Mouse (Mus musculus): ENCODE measurements around the gene Pex14. TPM values are rescaled to one million over a fixed set of nuclear protein-coding genes. Genes with fewer than 3 reads are reported as not detected.

Gene Pex14
- polyA plus RNA-seq, 1 experiment, result 19.7 TPM

DNA sequence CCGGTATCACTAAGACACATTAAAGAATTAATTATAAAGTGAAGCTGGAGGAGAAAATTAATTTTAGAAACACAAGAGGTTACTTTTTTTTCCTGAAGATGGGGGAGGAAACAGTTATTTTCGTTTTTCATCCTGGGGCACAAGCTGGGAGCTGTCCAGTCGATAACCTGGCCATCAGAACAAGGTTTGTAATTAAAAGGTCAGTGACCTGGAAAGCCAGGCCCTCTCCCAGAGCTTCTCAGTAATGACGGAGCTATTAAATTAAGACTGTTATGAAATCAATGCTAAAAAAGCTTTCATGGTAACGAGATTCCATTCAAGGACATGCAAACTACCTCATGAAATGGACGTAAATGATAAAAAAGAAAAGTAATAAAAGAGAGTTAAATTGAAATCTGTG lies 62.0 kb downstream of the Pex14 start:
- Histone ChIP-seq H3K4me3 (ENCODE audit: insufficient read depth, low read length) (no peak overlapping the region), H3K27ac (ENCODE audit: insufficient read depth, low read depth, low read length) (no peak overlapping the region), H3K4me1 (ENCODE audit: control insufficient read depth, insufficient read depth, low read length) (0 out of 2 replicates have a peak, but pooled peaks cover 2% of the 10 kb centered on the region)
- TF ChIP-seq CTCF (IDR thresholded peaks at IDR 0.05; ENCODE audit: low read depth, low read length) (no peak), POLR2A (IDR thresholded peaks at IDR 0.05; ENCODE audit: borderline replicate concordance, low read depth, low read length) (no peak)

DNA sequence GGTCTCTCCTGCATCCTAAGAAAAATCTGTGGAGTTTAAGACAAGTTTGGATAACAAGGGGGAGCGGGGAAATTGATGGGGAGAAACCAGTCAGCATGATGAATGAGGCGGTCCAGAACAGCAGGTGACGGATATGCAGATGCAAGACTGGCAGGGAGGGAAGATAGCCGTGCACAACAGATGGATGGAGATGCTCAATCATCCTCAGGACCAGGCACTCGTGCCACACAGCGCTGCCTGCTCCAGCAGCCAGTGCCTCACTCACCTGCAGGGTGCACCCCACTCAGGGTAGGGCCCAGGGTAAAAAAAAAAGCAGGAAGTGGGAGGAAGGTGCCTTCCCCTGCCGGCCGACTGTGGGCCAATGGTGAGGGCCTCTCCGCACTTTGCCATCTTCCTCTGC lies 63.1 kb downstream of the Pex14 start:
- Histone ChIP-seq H3K4me3 (ENCODE audit: insufficient read depth, low read length) (no peak overlapping the region), H3K27ac (ENCODE audit: insufficient read depth, low read depth, low read length) (no peak overlapping the region), H3K4me1 (ENCODE audit: control insufficient read depth, insufficient read depth, low read length) (0 out of 2 replicates have a peak, but pooled peaks cover 2% of the 10 kb centered on the region)
- no peak for TF ChIP-seq CTCF (IDR thresholded peaks at IDR 0.05; ENCODE audit: low read depth, low read length)
- TF ChIP-seq POLR2A (IDR thresholded peaks at IDR 0.05; ENCODE audit: borderline replicate concordance, low read depth, low read length), result no peak

DNA sequence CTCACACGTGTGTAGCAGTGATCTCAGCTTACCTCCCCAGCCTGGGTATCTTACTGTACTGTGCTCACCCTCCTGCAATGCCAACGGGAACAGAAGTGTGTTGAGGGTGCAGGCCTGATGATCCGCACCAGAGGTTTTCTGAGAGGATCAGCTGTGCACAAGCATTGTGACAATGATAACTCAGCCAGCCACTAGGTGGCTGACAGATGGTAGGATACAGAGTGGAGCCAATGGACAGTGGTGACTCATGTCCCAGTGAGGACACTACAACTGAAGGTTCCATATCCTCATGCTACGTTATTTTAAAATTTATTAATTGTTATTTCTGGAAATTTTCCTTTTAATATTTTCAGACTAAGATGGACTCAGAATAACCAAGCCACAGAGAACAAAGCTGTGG lies 68.2 kb downstream of the Pex14 start:
- TF ChIP-seq POLR2A (IDR thresholded peaks at IDR 0.05; ENCODE audit: borderline replicate concordance, low read depth, low read length), result no peak
- TF ChIP-seq CTCF (IDR thresholded peaks at IDR 0.05; ENCODE audit: low read depth, low read length), result no peak
- Histone ChIP-seq H3K4me1 (ENCODE audit: control insufficient read depth, insufficient read depth, low read length) (0 out of 2 replicates have a peak, but pooled peaks cover 2% of the 10 kb centered on the region), H3K27ac (ENCODE audit: insufficient read depth, low read depth, low read length) (no peak overlapping the region), H3K4me3 (ENCODE audit: insufficient read depth, low read length) (no peak overlapping the region)

DNA sequence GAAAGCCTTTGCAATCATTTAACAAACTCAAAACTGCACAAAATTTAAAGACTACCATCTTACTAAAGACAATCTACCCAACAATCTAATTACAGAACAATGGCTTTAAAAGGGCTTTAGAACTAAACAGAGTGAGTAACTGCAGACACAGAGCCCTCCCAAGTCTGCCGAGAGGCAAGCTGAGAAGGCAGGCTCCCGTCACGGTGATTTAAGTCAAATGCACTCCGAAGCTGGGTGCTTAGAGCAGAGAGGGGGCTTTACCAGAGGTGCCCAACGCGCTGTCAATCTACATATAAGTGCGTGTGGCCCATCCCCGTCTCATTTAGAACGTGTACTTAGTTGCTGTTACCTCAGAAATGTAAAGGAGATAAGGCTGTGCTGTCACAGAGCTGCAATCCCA lies 72.1 kb downstream of the Pex14 start:
- Histone ChIP-seq H3K4me3 (ENCODE audit: insufficient read depth, low read length) (no peak overlapping the region), H3K27ac (ENCODE audit: insufficient read depth, low read depth, low read length) (no peak overlapping the region), H3K4me1 (ENCODE audit: control insufficient read depth, insufficient read depth, low read length) (no peaks in the 10 kb centered on the region)
- TF ChIP-seq CTCF (IDR thresholded peaks at IDR 0.05; ENCODE audit: low read depth, low read length), result no peak
- TF ChIP-seq POLR2A (IDR thresholded peaks at IDR 0.05; ENCODE audit: borderline replicate concordance, low read depth, low read length), result no peak

DNA sequence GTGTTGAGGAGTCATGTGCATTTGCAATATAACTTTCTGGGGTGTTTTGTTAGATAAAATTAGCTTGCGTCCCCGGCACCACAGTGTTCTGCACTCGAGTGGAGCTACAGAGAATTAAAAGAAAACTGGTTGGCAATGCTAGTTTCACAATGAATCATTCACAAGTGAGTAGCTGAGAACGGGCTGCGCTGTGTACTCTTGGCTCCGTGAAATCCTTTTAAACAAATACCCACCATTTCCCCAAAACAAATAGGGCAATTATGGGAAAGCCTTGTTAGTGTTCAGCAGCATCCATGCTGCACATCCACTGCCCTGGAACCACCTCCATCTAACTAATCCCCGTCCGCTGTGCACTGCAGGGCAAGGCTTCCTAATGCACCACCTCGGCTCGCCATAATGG lies 74.4 kb downstream of the Pex14 start:
- H3K27ac ChIP-seq (ENCODE audit: insufficient read depth, low read depth, low read length), result no peak overlapping the region
- TF ChIP-seq CTCF (IDR thresholded peaks at IDR 0.05; ENCODE audit: low read depth, low read length), result no peak
- TF ChIP-seq POLR2A (IDR thresholded peaks at IDR 0.05; ENCODE audit: borderline replicate concordance, low read depth, low read length), result no peak
- no peak overlapping the region for H3K4me3 ChIP-seq (ENCODE audit: insufficient read depth, low read length)
- H3K4me1 ChIP-seq (ENCODE audit: control insufficient read depth, insufficient read depth, low read length), result no peaks in the 10 kb centered on the region

DNA sequence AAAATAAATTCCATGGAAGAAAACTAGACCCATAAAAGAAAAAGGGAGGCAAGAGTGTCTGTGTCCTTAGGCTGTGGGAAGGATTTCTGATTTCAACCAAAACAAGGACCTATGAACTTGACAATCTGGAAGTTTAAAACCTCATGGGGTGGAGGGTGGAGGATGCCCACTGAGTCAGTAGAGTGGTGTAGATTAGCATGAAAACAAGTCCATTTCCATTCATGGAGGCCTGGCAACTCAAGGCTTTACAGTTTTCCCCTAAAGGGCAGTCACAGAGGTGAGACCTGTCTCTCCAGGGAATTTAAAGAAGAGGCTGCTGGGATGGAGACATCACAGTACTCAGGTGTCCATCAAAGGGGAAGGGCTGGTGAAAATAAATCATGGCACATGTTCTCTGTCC lies 78.7 kb downstream of the Pex14 start:
- no peak overlapping the region for H3K27ac ChIP-seq (ENCODE audit: insufficient read depth, low read depth, low read length)
- H3K4me3 ChIP-seq (ENCODE audit: insufficient read depth, low read length), result no peak overlapping the region
- TF ChIP-seq CTCF (IDR thresholded peaks at IDR 0.05; ENCODE audit: low read depth, low read length) (no peak), POLR2A (IDR thresholded peaks at IDR 0.05; ENCODE audit: borderline replicate concordance, low read depth, low read length) (no peak)
- H3K4me1 ChIP-seq (ENCODE audit: control insufficient read depth, insufficient read depth, low read length), result no peaks in the 10 kb centered on the region

DNA sequence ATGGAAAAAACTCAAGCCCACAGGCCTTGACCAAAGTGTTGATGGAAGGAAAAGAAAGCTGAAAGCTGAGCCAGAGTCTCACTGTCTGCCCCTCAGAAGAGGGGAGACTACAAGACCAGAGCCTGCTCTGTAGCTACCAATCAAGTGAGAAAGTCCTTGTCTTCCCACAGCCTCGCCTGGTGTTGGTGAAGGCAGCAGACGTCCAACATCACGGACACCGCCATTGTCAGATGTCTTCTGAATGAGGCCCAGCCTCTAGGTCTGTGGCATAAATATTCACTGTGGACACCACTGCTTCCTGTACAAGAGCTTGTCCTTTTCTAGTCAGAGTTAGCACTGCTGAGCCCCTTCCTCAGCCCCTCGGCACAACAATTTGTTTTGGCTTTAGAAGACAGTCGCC lies 80.2 kb downstream of the Pex14 start:
- Histone ChIP-seq H3K4me1 (ENCODE audit: control insufficient read depth, insufficient read depth, low read length) (no peaks in the 10 kb centered on the region), H3K27ac (ENCODE audit: insufficient read depth, low read depth, low read length) (no peak overlapping the region), H3K4me3 (ENCODE audit: insufficient read depth, low read length) (no peak overlapping the region)
- TF ChIP-seq POLR2A (IDR thresholded peaks at IDR 0.05; ENCODE audit: borderline replicate concordance, low read depth, low read length) (no peak), CTCF (IDR thresholded peaks at IDR 0.05; ENCODE audit: low read depth, low read length) (no peak)

DNA sequence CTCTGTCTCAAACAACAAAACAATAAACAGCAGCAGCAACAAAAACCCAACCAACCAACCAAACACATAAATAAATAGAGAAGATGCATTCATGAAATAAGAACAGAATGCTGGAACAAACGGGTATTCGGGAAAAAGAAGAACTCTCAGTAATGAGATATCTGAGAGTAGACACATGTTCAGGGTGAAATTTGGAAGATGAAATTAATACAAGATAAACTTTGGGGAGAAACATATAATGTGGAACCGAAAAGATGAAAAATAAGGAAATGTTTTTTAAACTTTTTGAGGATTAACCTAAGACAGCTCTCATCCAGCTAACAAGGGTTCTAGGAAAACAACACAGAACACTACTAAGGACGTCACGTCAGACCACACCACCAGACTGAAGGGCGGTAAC lies 92.9 kb downstream of the Pex14 start:
- no peak overlapping the region for H3K27ac ChIP-seq (ENCODE audit: insufficient read depth, low read depth, low read length)
- peaks cover 2% of the 10 kb centered on the region; the same call in 1 of the 2 replicates for H3K4me1 ChIP-seq (ENCODE audit: control insufficient read depth, insufficient read depth, low read length)
- TF ChIP-seq CTCF (IDR thresholded peaks at IDR 0.05; ENCODE audit: low read depth, low read length) (no peak), POLR2A (IDR thresholded peaks at IDR 0.05; ENCODE audit: borderline replicate concordance, low read depth, low read length) (no peak)
- H3K4me3 ChIP-seq (ENCODE audit: insufficient read depth, low read length), result no peak overlapping the region

DNA sequence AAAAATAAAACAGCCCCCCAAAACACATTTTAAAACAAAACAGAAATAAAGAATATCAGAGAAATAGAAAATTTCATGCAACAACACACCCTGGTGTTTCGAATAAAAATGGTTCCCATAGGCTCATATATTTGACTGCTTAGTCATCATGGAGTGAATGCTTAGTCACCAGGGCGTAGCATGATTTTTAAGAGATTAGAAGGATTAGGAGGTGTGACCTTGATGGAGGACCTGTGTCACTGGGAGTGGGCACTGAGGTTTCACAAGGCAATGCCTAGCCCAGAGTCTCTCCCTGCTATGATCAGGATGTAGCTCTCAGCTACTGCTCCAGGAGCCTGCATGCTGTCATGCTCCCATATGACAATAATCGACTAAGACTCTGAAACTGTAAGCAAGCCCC lies 93.6 kb downstream of the Pex14 start:
- H3K4me3 ChIP-seq (ENCODE audit: insufficient read depth, low read length), result no peak overlapping the region
- peaks cover 4% of the 10 kb centered on the region for H3K4me1 ChIP-seq (ENCODE audit: control insufficient read depth, insufficient read depth, low read length)
- TF ChIP-seq POLR2A (IDR thresholded peaks at IDR 0.05; ENCODE audit: borderline replicate concordance, low read depth, low read length), result no peak
- TF ChIP-seq CTCF (IDR thresholded peaks at IDR 0.05; ENCODE audit: low read depth, low read length), result no peak
- no peak overlapping the region for H3K27ac ChIP-seq (ENCODE audit: insufficient read depth, low read depth, low read length)

DNA sequence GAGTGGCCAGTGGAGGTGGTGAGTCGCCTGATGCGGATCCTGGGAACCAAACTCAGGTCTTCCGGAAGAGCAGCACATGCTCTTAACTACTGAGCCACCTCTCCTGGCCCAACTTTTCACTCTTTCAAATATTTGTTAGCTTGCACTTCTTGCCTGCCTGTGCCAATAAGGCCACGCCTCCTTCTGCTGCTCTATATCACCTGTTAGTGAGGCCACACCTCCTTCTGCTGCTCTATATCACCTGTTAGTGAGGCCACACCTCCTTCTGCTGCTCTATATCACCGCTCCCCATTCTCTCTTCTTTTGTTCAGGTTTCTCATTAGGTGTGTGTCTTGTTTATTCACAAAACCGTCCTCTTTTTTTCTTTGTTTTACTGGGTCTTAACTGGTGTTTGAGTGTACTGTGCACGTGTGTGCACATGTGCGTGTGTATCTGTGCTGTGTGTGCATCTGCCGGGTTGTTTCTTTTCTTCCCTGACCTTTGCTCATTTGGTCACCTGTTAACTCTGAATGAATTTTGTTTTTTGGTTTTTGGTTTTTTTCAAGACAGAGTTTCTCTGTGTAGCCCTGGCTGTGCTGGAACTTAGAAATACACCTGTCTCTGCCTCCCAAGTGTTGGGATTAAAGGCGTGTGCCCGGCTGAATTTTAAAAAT lies 97.1 kb downstream of the Pex14 start:
- TF ChIP-seq POLR2A (IDR thresholded peaks at IDR 0.05; ENCODE audit: borderline replicate concordance, low read depth, low read length), result no peak
- H3K4me3 ChIP-seq (ENCODE audit: insufficient read depth, low read length), result no peak overlapping the region
- no peak overlapping the region for H3K27ac ChIP-seq (ENCODE audit: insufficient read depth, low read depth, low read length)
- H3K4me1 ChIP-seq (ENCODE audit: control insufficient read depth, insufficient read depth, low read length), result peaks cover 12% of the 10 kb centered on the region

DNA sequence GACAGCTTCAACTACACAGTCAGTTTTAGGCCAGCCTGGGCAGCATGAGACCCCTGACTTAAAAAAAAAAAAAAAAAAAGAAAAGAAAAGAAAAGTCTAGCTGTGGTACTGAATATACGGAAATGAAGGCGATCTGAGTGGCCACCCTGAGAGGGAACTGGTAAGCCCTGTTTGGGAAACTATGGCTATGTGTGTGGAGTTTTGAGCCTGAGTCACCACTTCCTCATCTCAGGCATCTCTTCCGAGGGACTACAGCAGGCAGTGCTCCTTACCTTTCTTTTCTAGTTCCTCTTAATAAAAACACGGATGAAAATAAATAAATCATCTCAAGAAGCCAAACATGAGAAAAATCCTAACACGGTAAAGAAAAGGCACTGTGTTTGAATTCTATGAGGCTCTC lies 98.2 kb downstream of the Pex14 start:
- peaks cover 17% of the 10 kb centered on the region for H3K4me1 ChIP-seq (ENCODE audit: control insufficient read depth, insufficient read depth, low read length)
- no peak for TF ChIP-seq POLR2A (IDR thresholded peaks at IDR 0.05; ENCODE audit: borderline replicate concordance, low read depth, low read length)
- TF ChIP-seq CTCF (IDR thresholded peaks at IDR 0.05; ENCODE audit: low read depth, low read length), result no peak
- no peak overlapping the region for H3K27ac ChIP-seq (ENCODE audit: insufficient read depth, low read depth, low read length)
- no peak overlapping the region for H3K4me3 ChIP-seq (ENCODE audit: insufficient read depth, low read length)
